Mouse (Mus musculus) E14TG2a.4 (cell line): ENCODE data around the gene Btbd17.

ENCODE experiments used
- H3K27me3 ChIP-seq: 2 replicates; pipeline ENCODE4 v1.6.1; 2014; ENCODE audit warnings: low read length, control low read depth; ENCODE audit not compliant: insufficient read depth
- H3K36me3 ChIP-seq: 2 replicates; pipeline ENCODE4 v1.6.1; 2014; ENCODE audit warnings: low read length, control low read depth; ENCODE audit not compliant: insufficient read depth
- H3K4me1 ChIP-seq: replicated peaks from 2 replicates; pipeline ENCODE4 v1.6.1; 2014; ENCODE audit warnings: low read depth, low read length, control low read depth
- H3K4me3 ChIP-seq: replicated peaks from 2 replicates; pipeline ENCODE4 v1.5.1; 2014; ENCODE audit warnings: mild to moderate bottlenecking, low read length
- H3K9me3 ChIP-seq: 2 replicates; pipeline ENCODE4 v1.6.1; 2014; ENCODE audit warnings: low read length, control low read depth
- CTCF ChIP-seq: conservative IDR thresholded peaks from 2 replicates; pipeline ENCODE4 v1.5.1; 2014; ENCODE audit warnings: low read length
- NANOG ChIP-seq: IDR thresholded peaks from 2 replicates; pipeline ENCODE4 v1.6.1; 2014; ENCODE audit warnings: borderline replicate concordance, low read length, mixed read lengths
- POU5F1 ChIP-seq: IDR thresholded peaks from 2 replicates; pipeline ENCODE4 v1.6.1; 2014; ENCODE audit warnings: low read length, borderline replicate concordance

The Btbd17 gene

GRCm38 (mm10) chr11:114795848-114796322, at the start of gene Btbd17:
Gene Btbd17, minus strand, starts transcription at chr11:114795945.
- Histone ChIP-seq H3K27me3 (peaks cover 52% of the 10 kb centered on the region), H3K9me3 (no peaks in the 10 kb centered on the region), H3K36me3 (no peaks in the 10 kb centered on the region), H3K4me1 (peaks cover 56% of the 10 kb centered on the region), H3K4me3 (peak within 1 kb of the TSS; percentile 49)
- no peak for TF ChIP-seq POU5F1
- no peak for TF ChIP-seq CTCF
- no peak for TF ChIP-seq NANOG

DNA sequence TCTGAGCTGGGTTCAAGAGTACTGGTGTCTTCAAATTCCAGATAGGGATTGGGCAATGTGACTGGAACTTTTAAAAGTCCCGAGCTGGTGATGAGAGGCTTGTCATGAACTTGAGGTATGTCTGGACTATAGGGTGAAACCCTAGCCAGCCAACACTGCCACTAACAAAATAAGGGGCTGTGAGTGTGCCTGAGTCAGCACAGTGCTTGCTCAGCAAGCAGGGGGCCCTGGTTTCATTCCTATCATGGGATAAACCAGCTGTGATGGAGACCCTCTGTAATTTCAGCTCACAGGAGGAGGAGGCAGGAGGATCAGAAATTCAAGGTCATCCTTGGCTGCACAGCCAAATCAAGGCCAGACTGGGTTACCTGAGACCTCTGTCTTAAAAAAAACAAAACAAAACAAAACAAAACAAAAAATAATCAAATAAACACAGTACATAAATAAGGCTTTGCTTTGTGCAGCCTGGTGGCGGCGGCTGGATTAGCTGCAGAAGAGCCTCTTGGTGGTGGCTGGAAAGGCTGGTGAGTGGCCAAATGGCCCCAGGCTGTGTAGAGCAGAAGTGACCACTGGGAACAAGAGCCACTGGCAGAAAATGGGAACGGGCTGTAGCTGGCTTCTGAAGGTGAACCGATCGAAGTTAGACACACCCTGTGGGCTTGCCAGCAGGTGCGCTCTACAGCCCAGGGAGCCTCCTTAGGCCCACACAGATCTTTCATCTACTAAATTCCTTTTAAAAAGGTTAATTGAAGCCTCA, 48.9 kb upstream of the Btbd17 start:
- no peak for TF ChIP-seq CTCF
- no peak for TF ChIP-seq POU5F1
- TF ChIP-seq NANOG, result no peak
- Histone ChIP-seq H3K36me3 (no peaks in the 10 kb centered on the region), H3K27me3 (peaks cover 24% of the 10 kb centered on the region), H3K4me1 (peaks cover 43% of the 10 kb centered on the region), H3K4me3 (peak overlapping the region; percentile 60), H3K9me3 (peaks cover 20% of the 10 kb centered on the region)

- peaks cover 21% of the 10 kb centered on the region for H3K9me3 ChIP-seq
- H3K36me3 ChIP-seq, result no peaks in the 10 kb centered on the region
- TF ChIP-seq CTCF (no peak), NANOG (no peak)
- peaks cover 38% of the 10 kb centered on the region for H3K4me1 ChIP-seq
- H3K4me3 ChIP-seq, result peak overlapping the region; percentile 60
- H3K27me3 ChIP-seq, result peaks cover 17% of the 10 kb centered on the region
Observed at GRCm38 (mm10) chr11:114843818-114844463, 48.2 kb upstream of the Btbd17 start.

DNA sequence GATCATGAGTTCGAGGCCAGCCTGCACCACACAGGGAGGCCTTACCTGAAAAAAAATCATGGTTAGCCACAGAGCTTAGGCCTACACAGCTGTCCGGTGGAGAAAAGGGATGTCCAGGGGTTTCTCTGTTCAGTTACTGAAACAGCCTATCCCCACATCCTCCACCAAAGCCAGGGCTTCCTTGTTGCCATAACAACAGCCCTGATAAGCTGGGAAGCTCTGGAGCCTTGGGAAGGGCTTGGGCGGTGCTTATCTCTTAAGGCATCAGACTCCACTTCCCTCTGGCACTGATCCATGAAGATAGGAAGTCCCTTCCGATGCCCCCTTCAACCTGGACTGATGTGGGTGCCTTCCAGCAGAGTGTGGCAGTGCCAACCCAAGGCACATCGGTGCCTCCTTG, 37.4 kb upstream of the Btbd17 start:
- Histone ChIP-seq H3K9me3 (peaks cover 5% of the 10 kb centered on the region; the same call in 1 of the 2 replicates), H3K36me3 (no peaks in the 10 kb centered on the region), H3K4me3 (no peak overlapping the region), H3K27me3 (no peaks in the 10 kb centered on the region), H3K4me1 (peaks cover 58% of the 10 kb centered on the region)
- TF ChIP-seq POU5F1 (no peak), CTCF (no peak), NANOG (no peak)

DNA sequence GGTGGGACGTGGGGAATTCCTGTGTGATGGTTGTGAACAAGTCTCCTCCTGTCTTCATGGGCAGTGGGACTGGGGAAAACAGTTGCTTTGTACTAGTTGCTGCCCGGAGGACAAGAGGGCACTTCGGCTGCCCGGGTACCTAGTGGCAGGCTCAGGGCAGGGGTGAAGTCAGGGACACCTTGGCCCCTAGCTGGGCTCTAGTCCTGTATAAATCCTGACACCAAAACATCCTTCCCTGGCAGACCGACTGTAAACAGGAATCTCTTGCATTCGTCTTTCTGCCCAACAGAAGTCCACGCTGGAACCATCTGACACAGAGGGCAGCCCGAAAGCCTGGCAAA, 34.7 kb upstream of the Btbd17 start:
- TF ChIP-seq POU5F1, result no peak
- no peak for TF ChIP-seq NANOG
- no peak for TF ChIP-seq CTCF
- Histone ChIP-seq H3K27me3 (peaks cover 2% of the 10 kb centered on the region), H3K9me3 (no peaks in the 10 kb centered on the region), H3K36me3 (no peaks in the 10 kb centered on the region), H3K4me3 (peak overlapping the region; percentile 81), H3K4me1 (peaks cover 49% of the 10 kb centered on the region)

GRCm38 (mm10) chr11:114829499-114830432, 34.0 kb upstream of the Btbd17 start:
- peaks cover 47% of the 10 kb centered on the region for H3K4me1 ChIP-seq
- H3K27me3 ChIP-seq, result peaks cover 5% of the 10 kb centered on the region
- H3K36me3 ChIP-seq, result no peaks in the 10 kb centered on the region
- TF ChIP-seq NANOG (no peak), CTCF (no peak), POU5F1 (no peak)
- peak overlapping the region; percentile 81 for H3K4me3 ChIP-seq
- no peaks in the 10 kb centered on the region for H3K9me3 ChIP-seq

- peaks cover 21% of the 10 kb centered on the region for H3K27me3 ChIP-seq
- H3K4me1 ChIP-seq, result peaks cover 55% of the 10 kb centered on the region
- no peaks in the 10 kb centered on the region for H3K36me3 ChIP-seq
- no peaks in the 10 kb centered on the region for H3K9me3 ChIP-seq
- H3K4me3 ChIP-seq, result no peak overlapping the region
- TF ChIP-seq NANOG (no peak), POU5F1 (no peak), CTCF (no peak)
Observed at GRCm38 (mm10) chr11:114826686-114827085, 30.9 kb upstream of the Btbd17 start.

DNA sequence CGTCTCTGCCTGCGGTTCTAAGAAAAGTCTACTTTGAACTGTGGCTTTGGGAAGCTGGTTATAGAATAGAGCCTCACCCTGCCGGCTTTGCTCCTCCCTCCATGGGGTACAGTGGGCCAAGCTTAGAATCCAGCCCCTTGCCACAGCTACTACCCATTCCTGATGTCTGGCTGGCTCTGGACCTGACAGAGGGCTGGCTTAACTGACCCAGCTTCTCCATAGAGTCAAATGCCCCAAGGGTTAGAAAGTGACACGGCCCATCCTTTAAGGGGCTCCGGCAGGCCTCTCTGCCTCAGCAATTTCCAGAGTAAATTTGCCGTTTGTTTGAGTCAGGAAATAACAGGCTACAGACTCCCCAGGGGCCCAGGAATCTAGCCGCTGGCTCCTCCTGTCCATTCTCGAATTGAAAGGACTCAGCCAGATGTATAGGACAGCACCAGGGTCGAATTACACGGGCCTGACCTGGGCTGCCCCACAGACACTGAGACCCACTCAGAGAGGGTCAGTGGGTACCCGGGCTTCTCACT, 27.5 kb upstream of the Btbd17 start:
- Histone ChIP-seq H3K4me3 (peak overlapping the region; percentile 41), H3K36me3 (no peaks in the 10 kb centered on the region), H3K4me1 (peaks cover 63% of the 10 kb centered on the region), H3K9me3 (no peaks in the 10 kb centered on the region), H3K27me3 (peaks cover 28% of the 10 kb centered on the region)
- no peak for TF ChIP-seq POU5F1
- no peak for TF ChIP-seq CTCF
- no peak; the same call in 1 of the 2 replicates for TF ChIP-seq NANOG
